ENCODE assay signal across 13 mouse cellular contexts in genomic region chr11:4184251-4184952, GRCm38 (mm10). TPM values are rescaled to one million over a fixed set of nuclear protein-coding genes. Genes with fewer than 3 reads are reported as not detected.
DNase-seq lines count a peak whose midpoint lies in the region; ATAC-seq and TF ChIP-seq lines count a peak whose summit lies in the region.
"Had no signal": no experiment of that assay in that cellular context is flagged by ENCODE, and none has a peak within 500 bp of the region (broad histone marks: within the 10 kb centered on the region; RNA-seq: fewer than 3 reads in every experiment).

No protein-coding gene starts in this region.

- H3K4me1 ChIP-seq in kidney, adult 2 months (ENCODE audit: control insufficient read depth, insufficient read depth, low read length) = peaks cover 15% of the 10 kb centered on the region; the same call in 1 of the 2 replicates
- H3K4me1 ChIP-seq in kidney, embryonic 14.5 days (ENCODE audit: control insufficient read depth, insufficient read depth, low read length) = peaks cover 16% of the 10 kb centered on the region
- H3K4me1 ChIP-seq in neural tube, embryonic 13.5 days (replicated peaks) = peaks cover 18% of the 10 kb centered on the region
- peaks cover 7% of the 10 kb centered on the region for H3K4me1 ChIP-seq in stomach, postnatal 0 days (replicated peaks; ENCODE audit: control insufficient read depth, insufficient read depth)

- WGBS in kidney, adult 2 months = 59% methylated on average over 4 of the region's 4 CpGs
- WGBS in kidney, embryonic 14.5 days = 68% methylated on average over 4 of the region's 4 CpGs
- 71% methylated on average over 4 of the region's 4 CpGs for WGBS in neural tube, embryonic 13.5 days
- 42% methylated on average over 4 of the region's 4 CpGs for WGBS in stomach, postnatal 0 days

- no peak overlapping the region for H3K27ac ChIP-seq in kidney, adult 2 months (ENCODE audit: insufficient read depth, low read depth, low read length)
- no peak overlapping the region for H3K27ac ChIP-seq in kidney, embryonic 14.5 days (ENCODE audit: low read depth, low read length)
- peak overlapping the region; percentile 35; the same call in 1 of the 2 replicates for H3K27ac ChIP-seq in neural tube, embryonic 13.5 days (replicated peaks)
- peak overlapping the region; percentile 46 for H3K27ac ChIP-seq in stomach, postnatal 0 days (replicated peaks)

- no peaks in the 10 kb centered on the region for H3K27me3 ChIP-seq in kidney, adult 2 months (replicated peaks; ENCODE audit: control insufficient read depth, insufficient read depth, low read length)
- H3K27me3 ChIP-seq in kidney, embryonic 14.5 days (ENCODE audit: control insufficient read depth, insufficient read depth, low read length) = no peaks in the 10 kb centered on the region
- no peaks in the 10 kb centered on the region for H3K27me3 ChIP-seq in neural tube, embryonic 13.5 days
- H3K27me3 ChIP-seq in stomach, postnatal 0 days (ENCODE audit: control insufficient read depth, insufficient read depth, low read length) = no peaks in the 10 kb centered on the region

- no peak overlapping the region for H3K9ac ChIP-seq in kidney, embryonic 14.5 days (ENCODE audit: low read depth, low read length)
- no peak overlapping the region for H3K9ac ChIP-seq in neural tube, embryonic 13.5 days
- no peak overlapping the region for H3K9ac ChIP-seq in stomach, postnatal 0 days (ENCODE audit: low read length)

- no peak for TF ChIP-seq POLR2A in kidney, adult 2 months (IDR thresholded peaks at IDR 0.05; ENCODE audit: low read depth, low read length)

- no peaks in the 10 kb centered on the region for H3K9me3 ChIP-seq in kidney, embryonic 14.5 days (ENCODE audit: control insufficient read depth, low read length)
- no peaks in the 10 kb centered on the region for H3K9me3 ChIP-seq in neural tube, embryonic 13.5 days
- no peaks in the 10 kb centered on the region for H3K9me3 ChIP-seq in stomach, postnatal 0 days (ENCODE audit: control insufficient read depth, low read length)

- TF ChIP-seq CTCF in kidney, adult 2 months (conservative IDR thresholded peaks at IDR 0.05; ENCODE audit: insufficient read depth, insufficient read length, low read depth, low read length) = peak; percentile 33; the same call in 1 of the 2 replicates
- TF ChIP-seq CTCF in stomach, postnatal 0 days (IDR thresholded peaks at IDR 0.05; ENCODE audit: low read depth) = peak; percentile 30; the same call in 1 of the 2 replicates

- ATAC-seq in kidney, embryonic 14.5 days (ENCODE audit: low FRiP score, low TSS enrichment) = no peak
- ATAC-seq in neural tube, embryonic 13.5 days (ENCODE audit: low read depth) = no peak
- ATAC-seq in stomach, postnatal 0 days (ENCODE audit: low FRiP score, low TSS enrichment) = no peak
- no peak for ATAC-seq in erythroid progenitor cell, adult 5-6 weeks (replicated peaks; ENCODE audit: low FRiP score, poor library complexity, severe bottlenecking)

- H3K4me3 ChIP-seq in kidney, adult 2 months (ENCODE audit: insufficient read depth, low read depth, low read length) = no peak overlapping the region
- H3K4me3 ChIP-seq in kidney, embryonic 14.5 days (ENCODE audit: low read length) = no peak overlapping the region
- H3K4me3 ChIP-seq in neural tube, embryonic 13.5 days = no peak overlapping the region
- no peak overlapping the region for H3K4me3 ChIP-seq in stomach, postnatal 0 days (ENCODE audit: low read depth, low read length)
- H3K4me3 ChIP-seq: erythroblast, embryonic 14.5 days had no signal

- peak; percentile 35 for DNase-seq in kidney, adult 2 months
- no peak for DNase-seq in neural tube, embryonic 10.5 days (ENCODE audit: extremely low spot score, low spot score)
- DNase-seq in ZHBTc4 (ENCODE audit: low read depth, low spot score) = peak; percentile 15
- DNase-seq in stomach, postnatal 0 days (ENCODE audit: low spot score) = no peak
- DNase-seq in urinary bladder, postnatal 10 days (ENCODE audit: low spot score) = no peak
- DNase-seq: cerebellum, postnatal 36 days; gastrocnemius, postnatal 14 days; heart, postnatal 14 days; right cerebral cortex, postnatal 14 days had no signal

- no peak for TF ChIP-seq EP300 in stomach, postnatal 0 days (optimal IDR thresholded peaks at IDR 0.05)

- no peaks in the 10 kb centered on the region for H3K36me3 ChIP-seq in kidney, adult 2 months (ENCODE audit: control insufficient read depth, insufficient read depth, low read length)
- H3K36me3 ChIP-seq in kidney, embryonic 14.5 days (ENCODE audit: control insufficient read depth, insufficient read depth, low read length) = peaks cover 43% of the 10 kb centered on the region
- peaks cover 42% of the 10 kb centered on the region for H3K36me3 ChIP-seq in neural tube, embryonic 13.5 days
- peaks cover 6% of the 10 kb centered on the region; the same call in 1 of the 2 replicates for H3K36me3 ChIP-seq in stomach, postnatal 0 days (ENCODE audit: control insufficient read depth, insufficient read depth, low read length)

- no peak overlapping the region for H3K4me2 ChIP-seq in kidney, embryonic 14.5 days (replicated peaks; ENCODE audit: low read depth, low read length)
- no peak overlapping the region for H3K4me2 ChIP-seq in neural tube, embryonic 13.5 days
- no peak overlapping the region for H3K4me2 ChIP-seq in stomach, postnatal 0 days (replicated peaks; ENCODE audit: low read depth)

RNA-seq across cellular contexts. Expression of gene Tbc1d10a, which starts 2.2 kb away (rescaled TPM):
- polyA plus RNA-seq in kidney, adult 2 months (2012; rRNA removed) = 91.4 and 115 TPM in 2 replicates
- polyA plus RNA-seq in kidney, embryonic 14.5 days (2014; fragmentation: Nextera tagmentation; extraction: Ambion mirVana) = 28.8 and 29.7 TPM in 2 replicates
- 30.0 and 30.3 TPM in 2 replicates for polyA plus RNA-seq in neural tube, embryonic 13.5 days (2015; fragmentation: Nextera tagmentation; extraction: Ambion mirVana)
- 35.1 and 38.5 TPM in 2 replicates for polyA plus RNA-seq in stomach, postnatal 0 days (2015; fragmentation: Nextera tagmentation; extraction: Ambion mirVana)
- 2.2 and 2.5 TPM in 2 replicates for total RNA-seq in erythroid progenitor cell, adult 5-6 weeks (2015; ENCODE audit: low replicate concordance)
- total RNA-seq in erythroid progenitor cell, adult 5-6 weeks (2017; ENCODE audit: low replicate concordance) = 3.0 and 4.2 TPM in 2 replicates

RNA-seq across cellular contexts. Expression of gene Sf3a1, which starts 24.3 kb away (rescaled TPM):
- polyA plus RNA-seq in kidney, adult 2 months (2012; rRNA removed) = 21.0 and 21.1 TPM in 2 replicates
- polyA plus RNA-seq in kidney, embryonic 14.5 days (2014; fragmentation: Nextera tagmentation; extraction: Ambion mirVana) = 55.7 and 72.5 TPM in 2 replicates
- polyA plus RNA-seq in neural tube, embryonic 13.5 days (2015; fragmentation: Nextera tagmentation; extraction: Ambion mirVana) = 52.3 and 59.6 TPM in 2 replicates
- polyA plus RNA-seq in stomach, postnatal 0 days (2015; fragmentation: Nextera tagmentation; extraction: Ambion mirVana) = 16.0 and 16.5 TPM in 2 replicates
- 42.2 and 60.4 TPM in 2 replicates for total RNA-seq in erythroid progenitor cell, adult 5-6 weeks (2015; ENCODE audit: low replicate concordance)
- total RNA-seq in erythroid progenitor cell, adult 5-6 weeks (2017; ENCODE audit: low replicate concordance) = 23.9 and 24.6 TPM in 2 replicates

RNA-seq across cellular contexts. Expression of gene Ccdc157, which starts 24.3 kb away (rescaled TPM):
- 9.6 and 12.1 TPM in 2 replicates for polyA plus RNA-seq in kidney, adult 2 months (2012; rRNA removed)
- polyA plus RNA-seq in kidney, embryonic 14.5 days (2014; fragmentation: Nextera tagmentation; extraction: Ambion mirVana) = 4.3 and 6.8 TPM in 2 replicates
- polyA plus RNA-seq in neural tube, embryonic 13.5 days (2015; fragmentation: Nextera tagmentation; extraction: Ambion mirVana) = 7.6 and 7.9 TPM in 2 replicates
- 2.1 and 2.2 TPM in 2 replicates for polyA plus RNA-seq in stomach, postnatal 0 days (2015; fragmentation: Nextera tagmentation; extraction: Ambion mirVana)
- 0.42 and 0.72 TPM in 2 replicates for total RNA-seq in erythroid progenitor cell, adult 5-6 weeks (2015; ENCODE audit: low replicate concordance)
- 1.5 and 5.8 TPM in 2 replicates for total RNA-seq in erythroid progenitor cell, adult 5-6 weeks (2017; ENCODE audit: low replicate concordance)

RNA-seq across cellular contexts. Expression of gene Castor1, which starts 33.6 kb away (rescaled TPM):
- 15.8 and 16.3 TPM in 2 replicates for polyA plus RNA-seq in kidney, adult 2 months (2012; rRNA removed)
- polyA plus RNA-seq in kidney, embryonic 14.5 days (2014; fragmentation: Nextera tagmentation; extraction: Ambion mirVana) = 2.7 and 5.3 TPM in 2 replicates
- 3.5 and 4.1 TPM in 2 replicates for polyA plus RNA-seq in neural tube, embryonic 13.5 days (2015; fragmentation: Nextera tagmentation; extraction: Ambion mirVana)
- polyA plus RNA-seq in stomach, postnatal 0 days (2015; fragmentation: Nextera tagmentation; extraction: Ambion mirVana) = 9.6 and 9.7 TPM in 2 replicates
- total RNA-seq in erythroid progenitor cell, adult 5-6 weeks (2015; ENCODE audit: low replicate concordance) = not detected in 2 replicates
- 2.6 TPM in 1 of 2 replicates, not detected in the other for total RNA-seq in erythroid progenitor cell, adult 5-6 weeks (2017; ENCODE audit: low replicate concordance)

RNA-seq across cellular contexts. Expression of gene Rnf215, which starts 49.4 kb away (rescaled TPM):
- polyA plus RNA-seq in kidney, adult 2 months (2012; rRNA removed) = 25.2 and 26.7 TPM in 2 replicates
- polyA plus RNA-seq in kidney, embryonic 14.5 days (2014; fragmentation: Nextera tagmentation; extraction: Ambion mirVana) = 21.0 and 28.3 TPM in 2 replicates
- polyA plus RNA-seq in neural tube, embryonic 13.5 days (2015; fragmentation: Nextera tagmentation; extraction: Ambion mirVana) = 40.5 and 43.7 TPM in 2 replicates
- 19.6 and 23.2 TPM in 2 replicates for polyA plus RNA-seq in stomach, postnatal 0 days (2015; fragmentation: Nextera tagmentation; extraction: Ambion mirVana)
- 2.9 and 6.3 TPM in 2 replicates for total RNA-seq in erythroid progenitor cell, adult 5-6 weeks (2015; ENCODE audit: low replicate concordance)
- 15.9 and 34.0 TPM in 2 replicates for total RNA-seq in erythroid progenitor cell, adult 5-6 weeks (2017; ENCODE audit: low replicate concordance)

Comparison
In these comparisons a context has a peak if more than half of its experiments do, and no peak if none do; other contexts are left out.
1. DNase-seq: peak in kidney, adult 2 months (single experiment) and ZHBTc4 (single experiment); none in neural tube, embryonic 10.5 days (single experiment), stomach, postnatal 0 days (single experiment) and urinary bladder, postnatal 10 days (single experiment).
2. H3K27ac ChIP-seq: peak in neural tube, embryonic 13.5 days (single experiment) and stomach, postnatal 0 days (single experiment); none in kidney, adult 2 months (single experiment) and kidney, embryonic 14.5 days (single experiment).